Mouse (Mus musculus): ENCODE results near the gene Slc5a11. TPM values are rescaled to one million over a fixed set of nuclear protein-coding genes. Genes with fewer than 3 reads are reported as not detected.

The Slc5a11 gene
- total and polyA plus RNA-seq, 2 experiments from 2014 or later: 0.20 to 0.82 TPM

GRCm38 (mm10) chr7:123322452-123323121 lies 108.0 kb downstream of the Slc5a11 start:
- H3K27ac ChIP-seq (ENCODE audit: low read depth, low read length): no peak overlapping the region
- 91% methylated on average over 13 of the region's 13 CpGs for WGBS
- no peak for DNase-seq (ENCODE audit: low spot score)
- H3K36me3 ChIP-seq (ENCODE audit: insufficient read depth, low read length): peaks cover 43% of the 10 kb centered on the region
- no peak for TF ChIP-seq CTCF (IDR thresholded peaks at IDR 0.05)
- H3K9me3 ChIP-seq (ENCODE audit: low read length): no peaks in the 10 kb centered on the region
- H3K4me2 ChIP-seq (ENCODE audit: low read depth, low read length, poor library complexity, severe bottlenecking): no peak overlapping the region
- no peak overlapping the region for H3K4me3 ChIP-seq (ENCODE audit: low read depth, low read length)
- no peaks in the 10 kb centered on the region for H3K4me1 ChIP-seq (ENCODE audit: insufficient read depth, low read length)
- no peaks in the 10 kb centered on the region for H3K27me3 ChIP-seq (ENCODE audit: insufficient read depth, low read length)
- no peak overlapping the region for H3K9ac ChIP-seq (replicated peaks; ENCODE audit: low read length, poor library complexity, severe bottlenecking)
- no peak for ATAC-seq (ENCODE audit: low FRiP score)

Other genes with a start within 250 kb of the Slc5a11 start
- 33.7 and 42.9 TPM in 2 replicates for gene Rbbp6, start 249.1 kb upstream of the Slc5a11 start, total RNA-seq (2014; rRNA removed)
- gene Rbbp6, start 249.1 kb upstream of the Slc5a11 start, polyA plus RNA-seq (2015; fragmentation: Nextera tagmentation; extraction: Ambion mirVana): 17.3 and 22.9 TPM in 2 replicates
- 53.2 and 70.6 TPM in 2 replicates for gene Tnrc6a, start 90.9 kb upstream of the Slc5a11 start, total RNA-seq (2014; rRNA removed)
- 53.4 and 73.9 TPM in 2 replicates for gene Tnrc6a, start 90.9 kb upstream of the Slc5a11 start, polyA plus RNA-seq (2015; fragmentation: Nextera tagmentation; extraction: Ambion mirVana)
- gene Lcmt1, start 155.0 kb downstream of the Slc5a11 start, total RNA-seq (2014; rRNA removed): 62.8 and 74.8 TPM in 2 replicates
- 114 and 115 TPM in 2 replicates for gene Lcmt1, start 155.0 kb downstream of the Slc5a11 start, polyA plus RNA-seq (2015; fragmentation: Nextera tagmentation; extraction: Ambion mirVana)
- gene Arhgap17, start 155.1 kb downstream of the Slc5a11 start, total RNA-seq (2014; rRNA removed): 4.8 and 12.1 TPM in 2 replicates
- 5.3 and 6.3 TPM in 2 replicates for gene Arhgap17, start 155.1 kb downstream of the Slc5a11 start, polyA plus RNA-seq (2015; fragmentation: Nextera tagmentation; extraction: Ambion mirVana)
- gene Aqp8, start 247.5 kb downstream of the Slc5a11 start, total RNA-seq (2014; rRNA removed): not detected in 2 replicates
- gene Aqp8, start 247.5 kb downstream of the Slc5a11 start, polyA plus RNA-seq (2015; fragmentation: Nextera tagmentation; extraction: Ambion mirVana): not detected in 2 replicates

Measured in midbrain, postnatal 0 days (tissue).